Mouse (Mus musculus) liver, adult (tissue): Measurements from ENCODE around the gene Sult3a2.

Source experiments
- GATA4 ChIP-seq: IDR thresholded peaks from 2 replicates; pipeline ENCODE4 v1.6.1; 2014; ENCODE audit warnings: mild to moderate bottlenecking, low read length; ENCODE audit not compliant: insufficient replicate concordance

The Sult3a2 gene

DNA sequence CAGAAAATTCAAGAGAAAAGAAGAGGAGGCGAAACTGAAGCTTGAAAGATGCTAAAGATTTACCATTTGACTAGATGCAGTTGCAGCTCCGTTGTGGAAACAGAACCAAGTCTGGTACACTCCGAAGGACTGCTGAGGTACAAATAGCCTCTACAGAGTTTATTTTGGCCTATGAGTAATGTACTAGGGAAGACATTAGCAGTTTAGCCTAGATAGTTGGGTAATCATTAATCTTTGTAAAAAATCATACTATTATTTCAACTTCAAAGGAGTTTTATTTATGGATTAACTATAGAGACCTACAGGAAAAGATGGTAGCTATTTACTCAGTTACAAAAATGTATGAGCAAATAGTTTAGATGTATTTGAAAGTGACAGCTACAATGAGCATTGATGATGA, at the start of gene Sult3a2:
Gene Sult3a2, minus strand, starts transcription at position 101 of the 400 bp plus-strand sequence.
- TF ChIP-seq GATA4, result no peak

DNA sequence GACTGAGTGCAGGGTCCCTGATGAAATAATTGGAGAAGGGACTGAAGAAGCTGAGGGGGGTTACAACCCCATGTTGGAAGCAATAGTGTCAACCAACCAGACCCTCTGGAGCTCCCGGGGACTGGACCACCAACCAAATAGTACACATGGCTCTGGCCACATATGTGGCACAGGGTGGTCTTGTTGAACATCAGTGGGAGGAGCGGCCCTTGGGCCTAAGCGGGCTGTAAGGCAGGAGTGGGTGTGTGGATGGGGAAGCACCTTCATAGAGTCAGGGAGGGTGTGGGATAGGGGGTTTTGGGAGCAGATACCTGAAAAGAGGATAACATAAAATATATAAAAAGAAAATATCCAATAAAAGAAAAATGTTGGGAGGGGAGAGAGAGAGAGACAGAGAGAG, 34.4 kb upstream of the Sult3a2 start:
- no peak for TF ChIP-seq GATA4

DNA sequence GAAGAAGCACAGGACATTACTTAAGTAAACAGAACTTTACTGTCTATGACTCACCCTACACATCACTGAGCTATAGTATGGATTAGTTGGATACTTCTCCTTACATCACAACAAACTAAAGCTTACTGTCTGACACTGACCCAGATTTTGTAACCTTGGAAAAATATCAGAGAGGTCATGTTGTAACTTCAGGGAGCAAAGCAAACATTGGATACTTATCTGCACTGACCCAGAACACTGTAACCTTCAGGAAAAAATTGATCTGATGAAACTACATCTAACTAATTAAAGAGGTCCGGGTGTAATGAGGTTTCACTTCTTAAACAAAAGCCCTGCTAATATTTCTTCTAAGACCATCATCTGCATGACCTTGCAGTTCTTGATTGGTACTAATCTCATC, 30.4 kb upstream of the Sult3a2 start:
- TF ChIP-seq GATA4, result peak; percentile 84

DNA sequence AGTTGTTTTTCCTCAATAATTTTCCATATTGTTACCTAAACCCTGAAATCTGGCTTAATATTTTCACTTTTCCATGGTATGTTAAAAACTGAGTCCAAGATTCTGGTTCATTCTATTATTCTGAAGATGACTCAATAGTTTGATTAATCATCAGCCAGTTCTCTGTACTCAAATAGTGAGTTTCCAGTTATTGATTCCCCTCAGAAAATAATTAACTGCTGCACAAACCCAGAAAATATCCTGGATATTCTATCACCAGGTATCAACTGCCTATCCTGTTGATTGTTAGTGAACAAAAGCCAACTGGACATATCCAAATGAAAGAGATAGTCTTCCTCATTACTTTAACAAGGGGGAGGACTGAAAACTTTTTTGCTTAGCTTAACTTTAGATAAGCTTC, 27.8 kb upstream of the Sult3a2 start:
- TF ChIP-seq GATA4, result no peak

DNA sequence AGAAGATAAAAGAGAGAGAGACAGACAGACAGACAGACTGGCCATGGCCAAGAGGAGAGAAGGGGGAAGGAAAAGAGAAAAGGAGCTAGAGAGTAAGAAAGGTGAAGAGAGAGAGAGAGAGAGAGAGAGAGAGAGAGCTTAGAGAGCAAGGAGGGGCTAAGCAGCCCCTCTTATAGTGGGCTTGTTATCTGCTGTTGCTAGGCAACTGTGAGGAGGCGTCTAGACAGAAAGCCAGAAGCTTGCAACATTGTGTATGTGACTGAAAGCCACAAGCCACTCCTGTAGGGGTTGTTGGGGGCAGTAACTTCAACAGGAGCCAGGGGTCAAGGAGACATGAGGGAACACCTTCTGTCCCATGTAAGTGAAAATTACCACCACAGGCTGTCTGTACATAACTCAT, 25.3 kb upstream of the Sult3a2 start:
- no peak for TF ChIP-seq GATA4

DNA sequence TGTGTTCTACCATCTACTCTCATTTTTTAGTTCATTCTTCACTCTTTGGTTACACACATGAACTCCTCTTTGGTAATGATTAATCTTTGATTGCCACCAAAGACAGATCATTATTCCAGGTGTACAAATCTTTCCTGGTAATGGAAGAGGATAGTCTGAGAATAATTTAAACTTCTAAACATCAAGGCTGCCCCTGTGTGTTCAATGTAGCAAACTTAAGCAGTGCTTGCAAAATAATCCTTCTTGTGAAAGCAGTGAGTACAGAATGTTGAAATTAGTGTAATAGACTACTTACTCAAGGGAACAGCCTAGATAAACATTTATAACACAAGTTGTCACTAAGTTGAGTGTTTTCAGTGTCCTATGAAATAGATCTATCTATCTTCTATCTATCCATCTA, 1.0 kb upstream of the Sult3a2 start:
- no peak for TF ChIP-seq GATA4

DNA sequence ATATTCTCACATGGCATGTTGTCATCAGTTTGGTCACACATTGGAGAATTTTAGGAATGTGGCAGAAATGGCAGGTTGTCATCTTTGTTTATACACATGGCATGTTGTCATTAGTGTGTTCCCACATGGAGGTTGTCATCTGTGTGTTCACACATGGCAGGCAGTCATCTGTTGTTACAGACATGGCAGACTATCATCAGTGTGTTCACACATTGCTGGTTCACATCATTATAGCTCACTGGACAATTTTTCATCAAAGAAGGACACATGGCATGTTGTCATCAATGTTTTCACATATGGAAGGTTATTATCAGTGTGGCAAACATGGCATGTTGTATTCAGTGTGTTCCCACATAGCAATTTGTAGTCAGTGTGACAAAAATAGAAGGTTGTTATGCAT, 53.3 kb downstream of the Sult3a2 start:
- TF ChIP-seq GATA4, result no peak

DNA sequence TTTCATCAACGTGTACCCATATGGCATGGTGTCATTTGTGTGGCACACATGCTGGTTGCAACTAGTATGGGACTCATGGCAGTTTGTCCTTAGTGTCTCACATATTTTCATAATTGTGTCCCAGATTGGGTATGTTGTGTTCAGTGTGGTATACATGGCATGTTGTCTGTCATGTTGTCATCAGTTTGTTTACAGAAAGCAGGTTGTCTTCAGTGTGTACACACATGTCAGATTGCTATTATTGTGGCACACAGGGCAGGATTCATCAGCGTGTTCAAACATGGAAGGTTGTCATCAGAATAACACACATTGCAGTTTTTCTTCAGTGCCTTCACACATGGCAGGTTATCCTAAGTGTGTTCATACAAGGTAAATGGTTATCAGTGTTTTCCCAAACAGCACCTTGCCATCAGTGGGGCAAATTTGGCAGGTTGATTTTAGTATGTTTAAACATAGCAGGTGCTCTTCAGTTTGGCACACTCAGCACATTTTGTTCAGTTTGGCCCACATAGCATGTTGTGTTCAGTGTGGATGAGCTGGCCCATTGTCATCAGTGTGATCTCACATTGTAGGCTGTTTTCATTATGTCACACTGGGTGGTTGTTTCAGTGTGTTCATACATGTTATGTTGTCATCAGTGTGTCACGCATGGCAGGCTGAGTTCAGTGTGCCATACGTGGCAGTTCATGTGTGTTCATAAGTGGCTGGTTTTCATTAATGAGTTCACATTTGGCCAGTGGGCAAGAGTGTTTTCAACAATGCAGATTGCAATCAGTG, 53.9 kb downstream of the Sult3a2 start:
- TF ChIP-seq GATA4, result no peak

DNA sequence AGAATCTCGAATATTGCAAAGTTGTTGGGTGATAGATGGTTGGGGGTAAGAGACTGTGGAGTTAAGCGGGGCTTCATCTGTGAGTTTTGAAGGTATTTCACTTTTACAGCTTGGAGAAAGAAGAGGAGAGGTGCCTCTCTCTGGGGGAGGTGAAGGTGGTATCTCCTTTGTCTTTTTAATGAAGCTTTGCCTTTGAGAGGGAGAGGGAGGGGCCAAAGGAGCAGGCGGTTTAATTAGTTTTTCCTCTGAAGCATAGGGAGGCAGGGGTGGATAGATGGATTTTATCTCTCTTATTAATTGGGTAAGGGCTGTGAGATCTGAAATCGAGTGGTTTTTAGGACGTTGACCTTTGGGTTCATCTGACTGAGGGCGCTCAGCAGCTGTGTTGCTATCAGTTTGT, 62.7 kb downstream of the Sult3a2 start:
- TF ChIP-seq GATA4, result no peak

DNA sequence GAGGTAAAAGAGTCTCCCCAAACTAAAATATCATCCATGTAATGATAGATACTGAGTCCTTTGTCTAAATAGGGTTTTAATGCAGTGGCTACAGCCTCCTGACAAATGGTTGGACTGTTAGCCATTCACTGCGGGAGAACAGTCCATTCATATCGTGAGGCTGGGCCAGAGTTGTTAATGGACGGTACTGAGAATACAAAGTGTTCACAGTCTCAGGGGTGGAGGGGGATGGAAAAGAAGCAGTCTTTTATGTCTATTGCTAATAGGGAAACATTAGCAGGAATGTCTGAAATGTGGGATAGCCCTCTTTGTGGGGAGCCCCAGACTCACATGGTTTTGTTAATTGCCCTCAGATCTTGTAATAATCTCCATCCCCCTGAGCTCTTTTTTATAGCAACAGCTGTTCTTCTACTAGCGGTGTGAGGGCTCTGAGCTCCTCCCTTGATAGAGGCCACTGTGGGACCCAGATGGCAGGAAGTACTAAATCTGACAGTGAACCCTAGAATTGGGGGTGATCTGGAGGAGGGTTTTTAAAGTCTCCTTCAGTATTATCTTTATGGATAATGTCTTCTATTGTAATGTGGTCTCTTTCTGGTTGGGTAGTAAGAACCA, 64.6 kb downstream of the Sult3a2 start:
- no peak for TF ChIP-seq GATA4
